Mouse (Mus musculus) myocyte (in vitro differentiated cells): Measurements from ENCODE around the gene Ccdc97. TPM values are rescaled to one million over a fixed set of nuclear protein-coding genes. Genes with fewer than 3 reads are reported as not detected.

ENCODE experiments used
- H3K27me3 ChIP-seq: one replicate; pipeline ENCODE4 v1.6.1; 2011; ENCODE audit not compliant: control insufficient read depth, insufficient read depth, insufficient read length
- H3K36me3 ChIP-seq: one replicate; pipeline ENCODE4 v1.6.1; 2011; ENCODE audit not compliant: control insufficient read depth, insufficient read depth
- H3K4me2 ChIP-seq: one replicate; pipeline ENCODE4 v1.6.1; 2011; ENCODE audit warnings: low read depth, control low read depth
- H3K4me3 ChIP-seq: one replicate; pipeline ENCODE4 v1.5.1; 2011; ENCODE audit warnings: mild to moderate bottlenecking, control low read depth, moderate library complexity
- H3K79me2 ChIP-seq: one replicate; pipeline ENCODE4 v1.6.1; 2011; ENCODE audit not compliant: control insufficient read depth, insufficient read depth
- H3ac ChIP-seq: one replicate; pipeline ENCODE4 v1.6.1; 2011; ENCODE audit not compliant: control insufficient read depth, insufficient read length
- CEBPB ChIP-seq: IDR thresholded peaks from 2 replicates; pipeline ENCODE4 v1.6.1; 2011; ENCODE audit warnings: mild to moderate bottlenecking, moderate library complexity; ENCODE audit not compliant: poor library complexity, insufficient read depth, severe bottlenecking
- E2F4 ChIP-seq: IDR thresholded peaks from one replicate; pipeline ENCODE4 v1.6.1; 2011; ENCODE audit warnings: mild to moderate bottlenecking, control low read depth, moderate library complexity; ENCODE audit not compliant: insufficient read depth
- MAX ChIP-seq: IDR thresholded peaks from one replicate; pipeline ENCODE4 v1.6.1; 2011; ENCODE audit warnings: low read depth, mild to moderate bottlenecking, control low read depth
- MYOD1 ChIP-seq, 3 experiments: IDR thresholded peaks; one replicate each; pipeline ENCODE4 v1.6.1; 2011; ENCODE audit warnings: control low read depth in 2 of 3, low read depth in 2 of 3, mild to moderate bottlenecking in 2 of 3, moderate library complexity in 1 of 3; ENCODE audit not compliant: insufficient read length in 2 of 3, control insufficient read depth in 1 of 3
- MYOG ChIP-seq, 3 experiments: IDR thresholded peaks; one replicate each; pipeline ENCODE4 v1.6.1; 2011; ENCODE audit warnings: control low read depth in 2 of 3, low read depth in 2 of 3, mild to moderate bottlenecking in 2 of 3; ENCODE audit not compliant: insufficient read length in 2 of 3, control insufficient read depth in 1 of 3, insufficient read depth in 1 of 3
- POLR2A ChIP-seq: IDR thresholded peaks from one replicate; pipeline ENCODE4 v1.6.1; 2011; ENCODE audit warnings: low read depth, mild to moderate bottlenecking, control low read depth, moderate library complexity; ENCODE audit not compliant: insufficient read length
- POLR2AphosphoS2 ChIP-seq: IDR thresholded peaks from one replicate; pipeline ENCODE4 v1.6.1; 2011; ENCODE audit warnings: low read depth, control low read depth; ENCODE audit not compliant: insufficient read length
- REST ChIP-seq: IDR thresholded peaks from one replicate; pipeline ENCODE4 v1.6.1; 2011; ENCODE audit warnings: mild to moderate bottlenecking, control low read depth, moderate library complexity; ENCODE audit not compliant: insufficient read depth, insufficient read length
- SRF ChIP-seq: IDR thresholded peaks from one replicate; pipeline ENCODE4 v1.6.1; 2011; ENCODE audit warnings: low read depth; ENCODE audit not compliant: control insufficient read depth, insufficient read length
- TCF12 ChIP-seq: IDR thresholded peaks from one replicate; pipeline ENCODE4 v1.6.1; 2011; ENCODE audit warnings: mild to moderate bottlenecking, control low read depth; ENCODE audit not compliant: poor library complexity, insufficient read depth, severe bottlenecking
- TCF3 ChIP-seq: IDR thresholded peaks from one replicate; pipeline ENCODE4 v1.6.1; 2011; ENCODE audit warnings: low read depth, control low read depth; ENCODE audit not compliant: insufficient read length
- USF1 ChIP-seq: IDR thresholded peaks from one replicate; pipeline ENCODE4 v1.6.1; 2011; ENCODE audit warnings: low read depth, mild to moderate bottlenecking, control low read depth, moderate library complexity
- polyA plus RNA-seq: library from polyadenylated mRNA; unstranded; fragments of >200 nt; fragmentation: generic; extraction: Trizol; gene quantifications from one replicate; pipeline ENCODE4 v1.2.1, GENCODE M21; 2012; ENCODE audit warnings: missing spikeins

Gene Ccdc97
- polyA plus RNA-seq, 1 experiment: 44.5 TPM

DNA sequence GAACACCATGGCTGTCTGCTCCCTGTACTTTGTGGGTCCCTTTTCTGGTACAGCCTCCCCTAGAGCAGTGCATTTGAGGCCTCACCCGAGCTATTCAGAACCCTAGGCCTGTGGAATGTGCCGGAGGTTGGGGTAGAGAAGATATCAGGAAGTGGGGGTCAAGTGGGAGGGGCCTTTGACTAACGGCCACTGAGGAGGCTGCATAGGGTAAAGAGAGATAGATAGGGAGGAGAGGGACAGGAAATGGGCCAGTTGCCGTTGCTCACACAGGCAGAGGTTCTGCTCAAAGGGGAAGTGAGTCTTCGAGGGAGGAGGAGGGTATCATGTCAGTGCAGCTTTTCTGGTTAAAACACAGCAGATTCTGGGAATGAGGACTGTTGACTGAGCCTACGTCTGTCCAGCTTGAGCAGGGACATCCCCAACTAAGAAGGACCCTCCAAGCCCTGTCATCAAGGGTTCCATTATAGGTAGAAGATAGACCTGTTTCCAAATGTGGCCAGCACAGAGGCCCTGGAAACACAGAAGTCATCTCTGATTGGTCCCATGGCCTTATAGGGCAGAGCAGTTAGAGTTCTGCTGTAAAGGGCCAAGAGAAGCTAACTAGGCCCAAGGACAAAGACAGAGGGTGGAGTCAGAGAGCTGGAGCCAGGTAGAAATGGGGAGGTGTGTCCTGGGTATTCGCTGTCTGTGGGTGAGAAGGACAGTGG, 35.3 kb downstream of the Ccdc97 start:
- TF ChIP-seq CEBPB: no peak
- no peak for TF ChIP-seq SRF
- TF ChIP-seq TCF12: no peak
- no peak for TF ChIP-seq USF1
- TF ChIP-seq POLR2A: no peak
- TF ChIP-seq E2F4: no peak
- no peak for TF ChIP-seq MYOG (IDR thresholded peaks at IDR 0.05; ENCODE audit: control insufficient read depth in 1 of 3, insufficient read depth in 1 of 3, insufficient read length in 2 of 3, low read depth in 2 of 3)
- Histone ChIP-seq H3K36me3 (no peaks in the 10 kb centered on the region), H3K27me3 (no peaks in the 10 kb centered on the region), H3ac (no peak overlapping the region), H3K79me2 (peaks cover 19% of the 10 kb centered on the region), H3K4me2 (no peak overlapping the region), H3K4me3 (no peak overlapping the region)

DNA sequence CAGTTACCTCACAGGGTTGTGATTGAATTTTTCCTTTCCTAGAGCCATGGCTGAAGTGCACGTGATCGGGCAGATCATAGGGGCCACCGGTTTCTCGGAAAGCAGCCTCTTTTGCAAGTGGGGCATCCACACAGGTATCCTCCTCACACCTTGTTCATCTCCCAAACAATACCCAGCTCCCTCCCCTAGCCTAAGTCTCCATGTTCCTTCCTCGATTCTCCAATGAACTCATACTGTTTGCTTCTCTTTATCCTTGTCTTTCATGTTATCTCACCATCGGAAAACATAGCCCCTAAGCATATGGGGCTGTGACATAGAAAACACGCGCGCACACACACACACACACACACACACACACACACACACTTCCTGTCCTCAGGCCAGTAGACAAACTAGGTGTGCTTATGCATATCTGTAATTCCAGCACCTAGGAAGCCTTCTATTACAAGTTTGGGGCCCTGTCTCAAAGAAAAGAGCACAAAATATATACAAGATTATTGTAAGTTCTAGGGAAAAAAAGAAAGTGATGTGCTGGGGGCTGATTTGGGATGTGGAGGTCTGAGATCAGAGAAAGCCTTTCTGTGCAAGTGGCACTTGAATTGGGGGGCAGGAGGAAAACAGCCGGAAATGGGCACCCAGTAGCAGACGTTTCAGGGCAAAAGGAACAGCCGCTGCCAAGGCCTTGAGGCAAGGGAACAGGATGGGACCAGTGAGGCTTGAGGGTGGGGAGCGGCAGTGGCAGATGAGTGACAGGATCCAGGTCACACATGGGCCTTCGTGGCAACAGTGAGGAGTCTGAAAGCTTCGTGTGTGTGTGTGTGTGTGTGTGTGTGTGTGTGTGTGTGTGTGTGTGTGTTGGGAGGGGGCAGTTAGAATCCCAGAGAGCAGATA, 37.3 kb downstream of the Ccdc97 start:
- Histone ChIP-seq H3K4me2 (peak overlapping the region; percentile 99), H3ac (no peak overlapping the region), H3K79me2 (peaks cover 5% of the 10 kb centered on the region), H3K4me3 (peak overlapping the region; percentile 39), H3K36me3 (no peaks in the 10 kb centered on the region), H3K27me3 (no peaks in the 10 kb centered on the region)
- TF ChIP-seq MYOG (IDR thresholded peaks at IDR 0.05; ENCODE audit: control insufficient read depth in 1 of 3, insufficient read depth in 1 of 3, insufficient read length in 2 of 3, low read depth in 2 of 3): no peak
- no peak for TF ChIP-seq E2F4
- TF ChIP-seq TCF3: no peak
- no peak for TF ChIP-seq TCF12
- no peak for TF ChIP-seq POLR2AphosphoS2
- no peak for TF ChIP-seq SRF
- no peak for TF ChIP-seq MAX
- no peak for TF ChIP-seq CEBPB
- TF ChIP-seq MYOD1 (IDR thresholded peaks at IDR 0.05; ENCODE audit: control insufficient read depth in 1 of 3, insufficient read length in 2 of 3, low read depth in 2 of 3): no peak
- no peak for TF ChIP-seq POLR2A
- no peak for TF ChIP-seq USF1
- TF ChIP-seq REST: no peak

DNA sequence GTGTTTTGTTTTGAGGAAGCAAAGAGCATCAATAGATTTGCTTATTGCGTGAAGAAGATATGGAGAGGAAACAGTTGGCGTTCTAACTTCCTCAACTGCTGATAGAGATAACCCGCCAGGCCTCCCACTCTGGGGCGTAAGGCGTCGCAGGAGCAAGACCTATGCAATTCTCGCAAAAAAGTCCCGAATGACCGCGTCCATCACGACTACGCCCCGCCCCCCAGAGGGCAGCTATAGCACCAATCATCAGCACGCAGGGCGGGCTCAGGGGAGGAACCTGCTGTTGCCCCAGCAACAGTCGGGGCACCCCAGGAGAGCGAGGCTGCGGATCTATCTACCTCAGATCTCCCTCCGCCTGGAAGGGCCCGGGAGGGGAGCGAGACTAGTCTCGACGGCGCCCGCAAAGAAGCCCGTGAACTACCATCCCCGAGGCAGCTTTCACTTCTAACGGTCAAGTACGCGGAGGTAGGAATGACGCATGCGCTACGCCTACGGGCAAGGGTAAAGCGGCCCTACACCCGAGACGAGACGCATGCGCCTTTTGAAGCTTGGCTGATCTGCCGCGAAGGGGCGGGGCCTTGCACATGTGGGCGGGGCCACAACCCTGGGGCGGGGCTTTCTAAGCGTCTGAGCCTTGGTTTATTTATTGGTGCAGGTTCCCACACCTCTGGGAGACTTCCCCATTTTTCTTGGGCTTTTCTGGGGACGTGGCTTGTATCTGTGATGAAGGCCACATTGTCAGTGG, 38.2 kb downstream of the Ccdc97 start, which contains the start of gene B9d2:
B9d2 (plus strand) TSS at position 267 of the 745 bp plus-strand sequence.
- Histone ChIP-seq H3K27me3 (no peaks in the 10 kb centered on the region), H3K79me2 (peaks cover 5% of the 10 kb centered on the region), H3K36me3 (no peaks in the 10 kb centered on the region), H3K4me3 (peak within 1 kb of the TSS; percentile 39), H3K4me2 (peak within 1 kb of the TSS; percentile 99), H3ac (no peak within 1 kb of the TSS)
- peak; percentile 70 for TF ChIP-seq POLR2A
- TF ChIP-seq POLR2AphosphoS2: peak; percentile 80
- peak; percentile 66 for TF ChIP-seq CEBPB
- TF ChIP-seq MAX: no peak

DNA sequence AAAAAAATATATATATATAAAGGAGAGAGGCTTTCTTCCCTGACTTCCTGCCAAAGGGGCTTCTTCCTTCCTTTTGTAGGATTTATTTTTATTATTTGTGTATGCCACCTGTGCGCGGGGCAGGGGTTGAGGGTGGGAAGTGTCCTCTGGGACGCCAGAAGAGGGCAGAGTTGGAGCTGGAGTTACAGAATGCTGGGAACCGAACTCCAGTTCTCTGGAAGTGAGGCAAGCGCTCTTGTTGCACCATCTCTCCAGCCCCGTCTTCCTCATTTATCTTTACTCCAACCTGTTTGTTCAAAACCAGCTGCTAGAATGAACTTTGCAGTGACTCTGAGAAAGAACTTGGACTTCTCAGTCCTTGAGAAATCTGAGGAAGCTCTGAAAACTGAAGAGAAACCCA, 38.9 kb downstream of the Ccdc97 start:
- H3K36me3 ChIP-seq: no peaks in the 10 kb centered on the region
- peak overlapping the region; percentile 39 for H3K4me3 ChIP-seq
- H3K27me3 ChIP-seq: no peaks in the 10 kb centered on the region
- TF ChIP-seq SRF (no peak), TCF3 (no peak), POLR2AphosphoS2 (no peak), MYOD1 (IDR thresholded peaks at IDR 0.05; ENCODE audit: control insufficient read depth in 1 of 3, insufficient read length in 2 of 3, low read depth in 2 of 3) (no peak), E2F4 (no peak), CEBPB (peak; percentile 24; the same call in 1 of the 2 replicates)
- H3ac ChIP-seq: no peak overlapping the region
- peak overlapping the region; percentile 99 for H3K4me2 ChIP-seq
- H3K79me2 ChIP-seq: peaks cover 5% of the 10 kb centered on the region
